Mouse (Mus musculus) layer of hippocampus, adult 2 months (tissue): ENCODE data around the gene Pde7b. TPM values are rescaled to one million over a fixed set of nuclear protein-coding genes. Genes with fewer than 3 reads are reported as not detected.

ENCODE experiments used
- DNase-seq, 2 experiments: peaks; one replicate each; pipeline ENCODE4 v3.0.0; 2022; ENCODE audit warnings: low spot score in 2 of 2
- H3K27ac ChIP-seq: fragments of 200-600 bp; 2 replicates; pipeline ENCODE4 v1.8.1; 2022
- H3K4me3 ChIP-seq: fragments of 200-600 bp; 2 replicates; pipeline ENCODE4 v1.8.1; 2022; ENCODE audit warnings: mild to moderate bottlenecking
- CTCF ChIP-seq: fragments of 200-600 bp; conservative IDR thresholded peaks from 2 replicates; pipeline ENCODE4 v1.8.1; 2022; ENCODE audit warnings: antibody characterized with exemption, mild to moderate bottlenecking, moderate library complexity
- total RNA-seq, 2 experiments: library from RNA; stranded (reverse); gene quantifications; 2 replicates each; pipeline ENCODE4 v1.2.3; 2021

Pde7b gene
- total RNA-seq, 2 experiments from 2014 or later: 27.6 to 27.8 TPM

- Histone ChIP-seq H3K4me3 (no peak overlapping the region), H3K27ac (no peak overlapping the region)
- no peak for TF ChIP-seq CTCF
- no peak for DNase-seq
Observed at GRCm38 (mm10) chr10:20508497-20508896, 216.4 kb downstream of the Pde7b start.

GRCm38 (mm10) chr10:20507732-20508412 is 217.0 kb downstream of the Pde7b start:
- Histone ChIP-seq H3K27ac (no peak overlapping the region), H3K4me3 (no peak overlapping the region)
- DNase-seq: no peak
- TF ChIP-seq CTCF: no peak

- no peak for DNase-seq
- Histone ChIP-seq H3K4me3 (no peak overlapping the region), H3K27ac (no peak overlapping the region)
- no peak for TF ChIP-seq CTCF
Observed at GRCm38 (mm10) chr10:20507069-20507468, 217.8 kb downstream of the Pde7b start.

GRCm38 (mm10) chr10:20505454-20505853 is 219.4 kb downstream of the Pde7b start:
- DNase-seq: no peak
- Histone ChIP-seq H3K27ac (no peak overlapping the region), H3K4me3 (no peak overlapping the region)
- TF ChIP-seq CTCF: no peak

- no peak for DNase-seq
- no peak overlapping the region for H3K27ac ChIP-seq
- H3K4me3 ChIP-seq: no peak overlapping the region
- TF ChIP-seq CTCF: peak; percentile 62
Observed at GRCm38 (mm10) chr10:20504800-20505199, 220.1 kb downstream of the Pde7b start.

- H3K27ac ChIP-seq: no peak overlapping the region
- TF ChIP-seq CTCF: peak; percentile 27; the same call in 1 of the 2 replicates
- no peak for DNase-seq
- no peak overlapping the region for H3K4me3 ChIP-seq
Observed at GRCm38 (mm10) chr10:20503265-20504025, 221.4 kb downstream of the Pde7b start.

GRCm38 (mm10) chr10:20501221-20501620 is 223.7 kb downstream of the Pde7b start:
- no peak for TF ChIP-seq CTCF
- no peak overlapping the region for H3K27ac ChIP-seq
- no peak overlapping the region for H3K4me3 ChIP-seq
- no peak for DNase-seq

GRCm38 (mm10) chr10:20495051-20495450 is 229.8 kb downstream of the Pde7b start:
- TF ChIP-seq CTCF: no peak
- H3K4me3 ChIP-seq: no peak overlapping the region
- no peak overlapping the region for H3K27ac ChIP-seq
- no peak for DNase-seq

- TF ChIP-seq CTCF: no peak
- no peak for DNase-seq
- no peak overlapping the region for H3K4me3 ChIP-seq
- no peak overlapping the region for H3K27ac ChIP-seq
Observed at GRCm38 (mm10) chr10:20493826-20494455, 230.9 kb downstream of the Pde7b start.

GRCm38 (mm10) chr10:20492216-20492964 is 232.5 kb downstream of the Pde7b start:
- Histone ChIP-seq H3K27ac (peak overlapping the region; percentile 67), H3K4me3 (no peak overlapping the region; the same call in 1 of the 2 replicates)
- TF ChIP-seq CTCF: no peak
- DNase-seq: peak; percentile 8 to 14

GRCm38 (mm10) chr10:20490775-20491174 is 234.1 kb downstream of the Pde7b start:
- H3K27ac ChIP-seq: no peak overlapping the region
- DNase-seq: no peak
- H3K4me3 ChIP-seq: no peak overlapping the region
- TF ChIP-seq CTCF: peak; percentile 47

- no peak overlapping the region for H3K27ac ChIP-seq
- TF ChIP-seq CTCF: no peak
- no peak overlapping the region for H3K4me3 ChIP-seq
- no peak for DNase-seq
Observed at GRCm38 (mm10) chr10:20490281-20490680, 234.6 kb downstream of the Pde7b start.
